Mouse (Mus musculus) midbrain, embryonic 13.5 days (tissue): ENCODE measurements around the gene Nlgn2. TPM values are rescaled to one million over a fixed set of nuclear protein-coding genes. Genes with fewer than 3 reads are reported as not detected.

Experiments
- ATAC-seq: fragments of 200-750 bp; cut with Nextera tagmentation; 2 replicates; pipeline ENCODE4 v1.8.0; 2017; ENCODE audit warnings: mild to moderate bottlenecking, moderate TSS enrichment, moderate library complexity
- H3K27ac ChIP-seq: fragments of 300-500 bp; sonication (generic); 2 replicates; pipeline ENCODE4 v1.5.1; 2015; ENCODE audit warnings: inconsistent platforms, mild to moderate bottlenecking, moderate library complexity
- H3K27me3 ChIP-seq: fragments of 300-500 bp; sonication (generic); 2 replicates; pipeline ENCODE4 v1.6.1; 2015; ENCODE audit warnings: mild to moderate bottlenecking, inconsistent platforms
- H3K36me3 ChIP-seq: fragments of 300-500 bp; sonication (generic); 2 replicates; pipeline ENCODE4 v1.6.1; 2015; ENCODE audit warnings: mild to moderate bottlenecking, inconsistent platforms
- H3K4me1 ChIP-seq: fragments of 300-500 bp; sonication (generic); replicated peaks from 2 replicates; pipeline ENCODE4 v1.6.1; 2015; ENCODE audit warnings: inconsistent platforms
- H3K4me2 ChIP-seq: fragments of 300-500 bp; sonication (generic); replicated peaks from 2 replicates; pipeline ENCODE4 v1.6.1; 2015; ENCODE audit warnings: moderate library complexity, mild to moderate bottlenecking, inconsistent platforms
- H3K4me3 ChIP-seq: fragments of 300-500 bp; sonication (generic); replicated peaks from 2 replicates; pipeline ENCODE4 v1.5.1; 2015; ENCODE audit warnings: mild to moderate bottlenecking, inconsistent platforms
- H3K9ac ChIP-seq: fragments of 300-500 bp; sonication (generic); replicated peaks from 2 replicates; pipeline ENCODE4 v1.6.1; 2015; ENCODE audit warnings: mild to moderate bottlenecking, inconsistent platforms
- H3K9me3 ChIP-seq: fragments of 300-500 bp; sonication (generic); 2 replicates; pipeline ENCODE4 v1.6.1; 2016; ENCODE audit warnings: mild to moderate bottlenecking, inconsistent platforms
- WGBS: fragments of 180-500 bp; shearing (Covaris S2); methylation state at CpG from one replicate; pipeline ENCODE4 v1.1.7; 2015; 5-methylcytosine and 5-hydroxymethylcytosine counted together
- polyA plus RNA-seq: library from polyadenylated mRNA; unstranded; fragments of >200 nt; fragmentation: Nextera tagmentation; extraction: Ambion mirVana; gene quantifications from 2 replicates; pipeline ENCODE4 v1.2.1, GENCODE M21; 2015

Gene Nlgn2
- polyA plus RNA-seq, 1 experiment from 2014 or later, result 21.3 TPM

- ATAC-seq, result peak; percentile 79
- 0% methylated on average over 36 of the region's 36 CpGs for WGBS
- Histone ChIP-seq H3K4me2 (peak overlapping the region; percentile 97), H3K27me3 (peaks cover 55% of the 10 kb centered on the region), H3K36me3 (no peaks in the 10 kb centered on the region), H3K9me3 (no peaks in the 10 kb centered on the region), H3K27ac (peak overlapping the region; percentile 96), H3K4me1 (peaks cover 71% of the 10 kb centered on the region), H3K4me3 (peak overlapping the region; percentile 59), H3K9ac (peak overlapping the region; percentile 81)
Observed at GRCm38 (mm10) chr11:69800392-69801197, 37.0 kb downstream of the Nlgn2 start.

GRCm38 (mm10) chr11:69800138-69800391, 37.5 kb downstream of the Nlgn2 start:
- H3K9ac ChIP-seq, result peak overlapping the region; percentile 81
- H3K4me2 ChIP-seq, result peak overlapping the region; percentile 97
- ATAC-seq, result peak; percentile 49
- peaks cover 69% of the 10 kb centered on the region for H3K4me1 ChIP-seq
- no peaks in the 10 kb centered on the region for H3K9me3 ChIP-seq
- 0% methylated on average over 11 of the region's 11 CpGs for WGBS
- H3K4me3 ChIP-seq, result peak overlapping the region; percentile 59
- peak overlapping the region; percentile 96 for H3K27ac ChIP-seq
- peaks cover 50% of the 10 kb centered on the region for H3K27me3 ChIP-seq
- no peaks in the 10 kb centered on the region for H3K36me3 ChIP-seq

GRCm38 (mm10) chr11:69799394-69800137, 38.0 kb downstream of the Nlgn2 start:
- 8% methylated on average over 12 of the region's 12 CpGs for WGBS
- H3K4me1 ChIP-seq, result peaks cover 64% of the 10 kb centered on the region
- no peaks in the 10 kb centered on the region for H3K9me3 ChIP-seq
- H3K9ac ChIP-seq, result peak overlapping the region; percentile 81
- H3K4me2 ChIP-seq, result peak overlapping the region; percentile 97
- H3K36me3 ChIP-seq, result no peaks in the 10 kb centered on the region
- H3K4me3 ChIP-seq, result peak overlapping the region; percentile 59
- H3K27me3 ChIP-seq, result peaks cover 49% of the 10 kb centered on the region
- H3K27ac ChIP-seq, result peak overlapping the region; percentile 96
- ATAC-seq, result no peak

GRCm38 (mm10) chr11:69797924-69798323, 39.7 kb downstream of the Nlgn2 start:
- H3K36me3 ChIP-seq, result no peaks in the 10 kb centered on the region
- no peak for ATAC-seq
- H3K9me3 ChIP-seq, result no peaks in the 10 kb centered on the region
- H3K4me1 ChIP-seq, result peaks cover 48% of the 10 kb centered on the region
- peaks cover 56% of the 10 kb centered on the region for H3K27me3 ChIP-seq
- H3K27ac ChIP-seq, result no peak overlapping the region
- WGBS, result 83% methylated on average over 7 of the region's 7 CpGs
- no peak overlapping the region for H3K9ac ChIP-seq
- H3K4me3 ChIP-seq, result no peak overlapping the region
- no peak overlapping the region for H3K4me2 ChIP-seq

- Histone ChIP-seq H3K36me3 (no peaks in the 10 kb centered on the region), H3K4me1 (peaks cover 29% of the 10 kb centered on the region), H3K4me2 (peak overlapping the region; percentile 73), H3K4me3 (peak overlapping the region; percentile 43), H3K27me3 (peaks cover 44% of the 10 kb centered on the region), H3K9ac (peak overlapping the region; percentile 49; the same call in 1 of the 2 replicates), H3K9me3 (no peaks in the 10 kb centered on the region), H3K27ac (no peak overlapping the region)
- ATAC-seq, result no peak
- 2% methylated on average over 13 of the region's 13 CpGs for WGBS
Observed at GRCm38 (mm10) chr11:69795983-69796435, 41.6 kb downstream of the Nlgn2 start.

- Histone ChIP-seq H3K9ac (peak within 1 kb of the TSS; percentile 49), H3K4me1 (peaks cover 28% of the 10 kb centered on the region), H3K27me3 (peaks cover 44% of the 10 kb centered on the region), H3K9me3 (no peaks in the 10 kb centered on the region), H3K36me3 (no peaks in the 10 kb centered on the region), H3K27ac (no peak within 1 kb of the TSS), H3K4me2 (peak within 1 kb of the TSS; percentile 73), H3K4me3 (peak within 1 kb of the TSS; percentile 43)
- peak; percentile 91 for ATAC-seq
- WGBS, result 1% methylated on average over 52 of the region's 52 CpGs
Observed at GRCm38 (mm10) chr11:69795168-69795982, 42.2 kb downstream of the Nlgn2 start, which contains the start of gene Chrnb1. Gene Chrnb1, minus strand, starts transcription at chr11:69795943.

- WGBS, result 66% methylated on average over 5 of the region's 5 CpGs
- no peaks in the 10 kb centered on the region for H3K36me3 ChIP-seq
- H3K27ac ChIP-seq, result no peak overlapping the region
- no peak overlapping the region for H3K9ac ChIP-seq
- H3K27me3 ChIP-seq, result peaks cover 44% of the 10 kb centered on the region
- H3K4me2 ChIP-seq, result no peak overlapping the region
- H3K4me3 ChIP-seq, result no peak overlapping the region
- peaks cover 9% of the 10 kb centered on the region for H3K4me1 ChIP-seq
- H3K9me3 ChIP-seq, result no peaks in the 10 kb centered on the region
- no peak for ATAC-seq
Observed at GRCm38 (mm10) chr11:69793429-69793828, 44.2 kb downstream of the Nlgn2 start.

- peaks cover 25% of the 10 kb centered on the region for H3K27me3 ChIP-seq
- H3K36me3 ChIP-seq, result no peaks in the 10 kb centered on the region
- no peak overlapping the region for H3K4me2 ChIP-seq
- H3K4me1 ChIP-seq, result peaks cover 8% of the 10 kb centered on the region
- no peak overlapping the region for H3K27ac ChIP-seq
- no peaks in the 10 kb centered on the region for H3K9me3 ChIP-seq
- no peak overlapping the region for H3K9ac ChIP-seq
- H3K4me3 ChIP-seq, result no peak overlapping the region
- WGBS, result 77% methylated on average over 5 of the region's 5 CpGs
- ATAC-seq, result no peak
Observed at GRCm38 (mm10) chr11:69791420-69791819, 46.2 kb downstream of the Nlgn2 start.

- Histone ChIP-seq H3K9ac (no peak overlapping the region), H3K36me3 (no peaks in the 10 kb centered on the region), H3K27ac (no peak overlapping the region), H3K4me1 (no peaks in the 10 kb centered on the region), H3K9me3 (no peaks in the 10 kb centered on the region), H3K27me3 (peaks cover 15% of the 10 kb centered on the region; the same call in 1 of the 2 replicates), H3K4me3 (no peak overlapping the region), H3K4me2 (no peak overlapping the region)
- no peak for ATAC-seq
- WGBS, result 71% methylated on average over 5 of the region's 5 CpGs
Observed at GRCm38 (mm10) chr11:69789431-69789830, 48.2 kb downstream of the Nlgn2 start.

GRCm38 (mm10) chr11:69787306-69787705, 50.3 kb downstream of the Nlgn2 start:
- Histone ChIP-seq H3K4me1 (no peaks in the 10 kb centered on the region), H3K4me2 (no peak overlapping the region), H3K9ac (no peak overlapping the region), H3K9me3 (no peaks in the 10 kb centered on the region), H3K4me3 (no peak overlapping the region), H3K36me3 (no peaks in the 10 kb centered on the region), H3K27ac (no peak overlapping the region), H3K27me3 (0 out of 2 replicates have a peak, but pooled peaks cover 2% of the 10 kb centered on the region)
- WGBS, result 69% methylated on average over 5 of the region's 5 CpGs
- no peak for ATAC-seq

GRCm38 (mm10) chr11:69784793-69785272, 52.8 kb downstream of the Nlgn2 start:
- no peak overlapping the region for H3K9ac ChIP-seq
- no peaks in the 10 kb centered on the region for H3K4me1 ChIP-seq
- H3K27me3 ChIP-seq, result 0 out of 2 replicates have a peak, but pooled peaks cover 3% of the 10 kb centered on the region
- H3K4me2 ChIP-seq, result 0 out of 2 replicates have a peak overlapping the region, but pooled peaks have one; percentile 9
- H3K4me3 ChIP-seq, result no peak overlapping the region
- WGBS, result 47% methylated on average over 15 of the region's 15 CpGs
- H3K9me3 ChIP-seq, result no peaks in the 10 kb centered on the region
- no peaks in the 10 kb centered on the region for H3K36me3 ChIP-seq
- H3K27ac ChIP-seq, result no peak overlapping the region
- no peak for ATAC-seq
